17 mouse cellular contexts compared by ENCODE assay signal in genomic region chr7:70105024-70105423, GRCm38 (mm10).
DNase-seq lines count a peak whose midpoint lies in the region; ATAC-seq lines count a peak whose summit lies in the region.
"Had no signal": no experiment of that assay in that cellular context is flagged by ENCODE, and none has a peak within 500 bp of the region (broad histone marks: within the 10 kb centered on the region; RNA-seq: fewer than 3 reads in every experiment).

No protein-coding gene starts in this region.

- H3K36me3 ChIP-seq in neural tube, embryonic 13.5 days: no peaks in the 10 kb centered on the region
- H3K36me3 ChIP-seq in hindbrain, embryonic 15.5 days: no peaks in the 10 kb centered on the region
- H3K36me3 ChIP-seq: heart, embryonic 15.5 days; liver, embryonic 13.5 days; lung, embryonic 15.5 days had no signal

- no peak overlapping the region for H3K4me3 ChIP-seq in neural tube, embryonic 13.5 days
- no peak overlapping the region for H3K4me3 ChIP-seq in hindbrain, embryonic 15.5 days
- H3K4me3 ChIP-seq: gastrocnemius, adult 2 months; heart, embryonic 15.5 days; liver, embryonic 13.5 days; lung, embryonic 15.5 days had no signal

- H3K9me3 ChIP-seq in neural tube, embryonic 13.5 days: no peaks in the 10 kb centered on the region
- H3K9me3 ChIP-seq in hindbrain, embryonic 15.5 days: no peaks in the 10 kb centered on the region
- H3K9me3 ChIP-seq: heart, embryonic 15.5 days; liver, embryonic 13.5 days; lung, embryonic 15.5 days had no signal

- H3K4me2 ChIP-seq in neural tube, embryonic 13.5 days: peak overlapping the region; percentile 19; the same call in 1 of the 2 replicates
- H3K4me2 ChIP-seq in hindbrain, embryonic 15.5 days: no peak overlapping the region
- H3K4me2 ChIP-seq: heart, embryonic 15.5 days; liver, embryonic 13.5 days; lung, embryonic 15.5 days had no signal

- DNase-seq in embryo, embryonic 11 days: peak; percentile 41
- DNase-seq in embryo, embryonic 9.5 days (ENCODE audit: extremely low spot score): no peak
- DNase-seq in neural tube, embryonic 10.5 days (ENCODE audit: extremely low spot score, low spot score): no peak
- DNase-seq in layer of hippocampus, postnatal 14 days (ENCODE audit: low spot score in 2 of 2): no peak
- DNase-seq in cerebellum, postnatal 14 days: no peak
- DNase-seq in heart, adult 9 months (ENCODE audit: low spot score in 2 of 2): no peak
- DNase-seq: adrenal gland, adult 2 months; gastrocnemius, adult 2 months; left cerebral cortex, postnatal 4 days; liver, embryonic 13.5 days; right cerebral cortex, adult 18-20 months had no signal

- peak overlapping the region; percentile 79 for H3K27ac ChIP-seq in neural tube, embryonic 13.5 days (replicated peaks)
- H3K27ac ChIP-seq in hindbrain, embryonic 15.5 days (replicated peaks): peak overlapping the region; percentile 51; the same call in 1 of the 2 replicates
- H3K27ac ChIP-seq: gastrocnemius, adult 2 months; heart, embryonic 15.5 days; liver, embryonic 13.5 days; lung, embryonic 15.5 days; macrophage had no signal

- peaks cover 40% of the 10 kb centered on the region for H3K27me3 ChIP-seq in neural tube, embryonic 13.5 days
- peaks cover 3% of the 10 kb centered on the region; the same call in 1 of the 2 replicates for H3K27me3 ChIP-seq in hindbrain, embryonic 15.5 days
- H3K27me3 ChIP-seq: CH12.LX; heart, embryonic 15.5 days; liver, embryonic 13.5 days; lung, embryonic 15.5 days had no signal

- no peak overlapping the region for H3K9ac ChIP-seq in neural tube, embryonic 13.5 days
- no peak overlapping the region for H3K9ac ChIP-seq in hindbrain, embryonic 15.5 days
- H3K9ac ChIP-seq: heart, embryonic 15.5 days; liver, embryonic 13.5 days; lung, embryonic 15.5 days had no signal

- peaks cover 21% of the 10 kb centered on the region for H3K4me1 ChIP-seq in neural tube, embryonic 13.5 days (replicated peaks)
- peaks cover 8% of the 10 kb centered on the region for H3K4me1 ChIP-seq in hindbrain, embryonic 15.5 days (replicated peaks)
- H3K4me1 ChIP-seq: heart, embryonic 15.5 days; liver, embryonic 13.5 days; lung, embryonic 15.5 days had no signal

- no peak for ATAC-seq in neural tube, embryonic 13.5 days (ENCODE audit: low read depth)
- ATAC-seq in hindbrain, embryonic 15.5 days (ENCODE audit: low FRiP score, low read depth): no peak

- WGBS in neural tube, embryonic 13.5 days: 19% methylated on average over 2 of the region's 2 CpGs
- WGBS in hindbrain, embryonic 15.5 days: 19% methylated on average over 2 of the region's 2 CpGs
